ENCODE assay signal across 8 mouse cellular contexts in genomic region chr2:26329402-26329801, GRCm38 (mm10). TPM values are rescaled to one million over a fixed set of nuclear protein-coding genes. Genes with fewer than 3 reads are reported as not detected.
DNase-seq lines count a peak whose midpoint lies in the region; ATAC-seq and TF ChIP-seq lines count a peak whose summit lies in the region.

No protein-coding gene starts in this region.

- H3K4me1 ChIP-seq in cerebellum, adult 2 months (ENCODE audit: control insufficient read depth, insufficient read depth, low read length), result peaks cover 16% of the 10 kb centered on the region
- peaks cover 83% of the 10 kb centered on the region for H3K4me1 ChIP-seq in megakaryocyte, embryonic 14.5 days
- H3K4me1 ChIP-seq in heart, postnatal 0 days (ENCODE audit: control insufficient read depth, insufficient read depth), result peaks cover 15% of the 10 kb centered on the region; the same call in 1 of the 2 replicates
- no peaks in the 10 kb centered on the region for H3K4me1 ChIP-seq in midbrain, embryonic 16.5 days (ENCODE audit: control insufficient read depth, insufficient read depth, low read length)

- no peaks in the 10 kb centered on the region for H3K9me3 ChIP-seq in megakaryocyte, embryonic 14.5 days
- H3K9me3 ChIP-seq in heart, postnatal 0 days (replicated peaks; ENCODE audit: control insufficient read depth, low read length), result no peaks in the 10 kb centered on the region
- no peaks in the 10 kb centered on the region for H3K9me3 ChIP-seq in midbrain, embryonic 16.5 days (replicated peaks; ENCODE audit: control insufficient read depth, low read length, poor library complexity, severe bottlenecking)

- TF ChIP-seq CTCF in cerebellum, adult 2 months (IDR thresholded peaks at IDR 0.05; ENCODE audit: borderline replicate concordance, insufficient read depth, low read depth, low read length), result no peak
- TF ChIP-seq CTCF in heart, postnatal 0 days (IDR thresholded peaks at IDR 0.05; ENCODE audit: low read depth), result no peak

- no peak overlapping the region for H3K4me3 ChIP-seq in cerebellum, adult 2 months (replicated peaks; ENCODE audit: insufficient read depth, low read depth, low read length)
- H3K4me3 ChIP-seq in megakaryocyte, embryonic 14.5 days (replicated peaks), result peak overlapping the region; percentile 59
- H3K4me3 ChIP-seq in heart, postnatal 0 days (ENCODE audit: low read depth, low read length), result no peak overlapping the region
- H3K4me3 ChIP-seq in midbrain, embryonic 16.5 days (ENCODE audit: low read depth, low read length), result no peak overlapping the region

- peaks cover 40% of the 10 kb centered on the region for H3K36me3 ChIP-seq in megakaryocyte, embryonic 14.5 days (replicated peaks; ENCODE audit: low read length)
- H3K36me3 ChIP-seq in heart, postnatal 0 days (replicated peaks; ENCODE audit: control insufficient read depth, insufficient read depth, low read length), result peaks cover 24% of the 10 kb centered on the region
- peaks cover 42% of the 10 kb centered on the region for H3K36me3 ChIP-seq in midbrain, embryonic 16.5 days (ENCODE audit: control insufficient read depth, insufficient read depth, low read length)

- 35% methylated on average over 8 of the region's 8 CpGs for WGBS in cerebellum, adult 2 months
- 35% methylated on average over 8 of the region's 8 CpGs for WGBS in heart, postnatal 0 days
- 43% methylated on average over 8 of the region's 8 CpGs for WGBS in midbrain, embryonic 16.5 days

- TF ChIP-seq POLR2A in cerebellum, adult 2 months (IDR thresholded peaks at IDR 0.05; ENCODE audit: borderline replicate concordance, insufficient read depth, low read length), result no peak

- H3K27me3 ChIP-seq in cerebellum, adult 2 months (ENCODE audit: control insufficient read depth, insufficient read depth, low read length), result no peaks in the 10 kb centered on the region
- no peaks in the 10 kb centered on the region for H3K27me3 ChIP-seq in megakaryocyte, embryonic 14.5 days (replicated peaks)
- H3K27me3 ChIP-seq in heart, postnatal 0 days (ENCODE audit: control insufficient read depth, insufficient read depth, low read length), result no peaks in the 10 kb centered on the region
- no peaks in the 10 kb centered on the region for H3K27me3 ChIP-seq in midbrain, embryonic 16.5 days (ENCODE audit: control insufficient read depth, insufficient read depth, low read depth, low read length)

- no peak for ATAC-seq in megakaryocyte, adult 5-6 weeks (ENCODE audit: poor library complexity, severe bottlenecking)
- peak; percentile 90 for ATAC-seq in heart, postnatal 0 days (ENCODE audit: insufficient read depth, low read depth)
- peak; percentile 51 for ATAC-seq in midbrain, embryonic 16.5 days

- peak in 1 of 2 experiments; percentile 68 for DNase-seq in cerebellum, adult 2 months
- DNase-seq in cerebellum, adult 9-10 months, result no peak
- peak; percentile 93 for DNase-seq in heart, postnatal 0 days (ENCODE audit: low spot score)
- no peak for DNase-seq in kidney, adult 8-10 months
- no peak for DNase-seq in urinary bladder, postnatal 36 days (ENCODE audit: low spot score in 2 of 2)

- TF ChIP-seq EP300 in heart, postnatal 0 days (IDR thresholded peaks at IDR 0.05; ENCODE audit: low read depth), result 0 out of 2 replicates have a peak, but pooled peaks have one; percentile 41

- no peak overlapping the region for H3K4me2 ChIP-seq in heart, postnatal 0 days (ENCODE audit: low read depth, low read length)
- H3K4me2 ChIP-seq in midbrain, embryonic 16.5 days (ENCODE audit: low read length), result no peak overlapping the region

- H3K9ac ChIP-seq in heart, postnatal 0 days (replicated peaks; ENCODE audit: low read depth, low read length), result no peak overlapping the region
- H3K9ac ChIP-seq in midbrain, embryonic 16.5 days (ENCODE audit: low read depth, low read length), result no peak overlapping the region

- H3K27ac ChIP-seq in cerebellum, adult 2 months (ENCODE audit: insufficient read depth, low read length), result peak overlapping the region; percentile 83
- H3K27ac ChIP-seq in heart, postnatal 0 days (ENCODE audit: low read depth), result peak overlapping the region; percentile 92
- peak overlapping the region; percentile 36 for H3K27ac ChIP-seq in midbrain, embryonic 16.5 days (ENCODE audit: low read length)

RNA-seq across cellular contexts. Expression of gene Gpsm1, which starts 14.1 kb away (rescaled TPM):
- 126 and 137 TPM in 2 replicates for polyA plus RNA-seq in cerebellum, adult 2 months (2012; rRNA removed)
- polyA plus RNA-seq in megakaryocyte, embryonic 14.5 days (2012; ENCODE audit: insufficient read depth, low replicate concordance), result 39.8 and 114 TPM in 2 replicates
- 1.9 and 2.4 TPM in 2 replicates for total RNA-seq in megakaryocyte, adult 5-6 weeks (2015)
- total RNA-seq in megakaryocyte, adult 5-6 weeks (2017), result 2.2 and 4.0 TPM in 2 replicates
- 577 and 610 TPM in 2 replicates for total RNA-seq in heart, postnatal 0 days (2014; rRNA removed; ENCODE audit: low replicate concordance)
- polyA plus RNA-seq in heart, postnatal 0 days (2015; fragmentation: Nextera tagmentation; extraction: Ambion mirVana), result 146 and 148 TPM in 2 replicates
- polyA plus RNA-seq in midbrain, embryonic 16.5 days (2015; fragmentation: Nextera tagmentation; extraction: Ambion mirVana), result 182 and 188 TPM in 2 replicates

RNA-seq across cellular contexts. Expression of gene Dnlz, which starts 22.5 kb away (rescaled TPM):
- polyA plus RNA-seq in cerebellum, adult 2 months (2012; rRNA removed), result 32.6 and 34.9 TPM in 2 replicates
- 34.4 and 35.3 TPM in 2 replicates for polyA plus RNA-seq in megakaryocyte, embryonic 14.5 days (2012; ENCODE audit: insufficient read depth, low replicate concordance)
- total RNA-seq in megakaryocyte, adult 5-6 weeks (2015), result 4.4 and 5.8 TPM in 2 replicates
- total RNA-seq in megakaryocyte, adult 5-6 weeks (2017), result 5.1 TPM in 2 replicates
- 20.2 and 23.0 TPM in 2 replicates for total RNA-seq in heart, postnatal 0 days (2014; rRNA removed; ENCODE audit: low replicate concordance)
- polyA plus RNA-seq in heart, postnatal 0 days (2015; fragmentation: Nextera tagmentation; extraction: Ambion mirVana), result 17.0 and 18.6 TPM in 2 replicates
- 24.7 and 27.2 TPM in 2 replicates for polyA plus RNA-seq in midbrain, embryonic 16.5 days (2015; fragmentation: Nextera tagmentation; extraction: Ambion mirVana)

RNA-seq across cellular contexts. Expression of gene Card9, which starts 31.3 kb away (rescaled TPM):
- polyA plus RNA-seq in cerebellum, adult 2 months (2012; rRNA removed), result 5.7 and 6.2 TPM in 2 replicates
- 29.8 and 81.2 TPM in 2 replicates for polyA plus RNA-seq in megakaryocyte, embryonic 14.5 days (2012; ENCODE audit: insufficient read depth, low replicate concordance)
- total RNA-seq in megakaryocyte, adult 5-6 weeks (2015), result 42.6 and 45.3 TPM in 2 replicates
- 141 and 169 TPM in 2 replicates for total RNA-seq in megakaryocyte, adult 5-6 weeks (2017)
- 1.5 TPM in 1 of 2 replicates, not detected in the other for total RNA-seq in heart, postnatal 0 days (2014; rRNA removed; ENCODE audit: low replicate concordance)
- 0.18 and 0.31 TPM in 2 replicates for polyA plus RNA-seq in heart, postnatal 0 days (2015; fragmentation: Nextera tagmentation; extraction: Ambion mirVana)
- 1.0 and 2.7 TPM in 2 replicates for polyA plus RNA-seq in midbrain, embryonic 16.5 days (2015; fragmentation: Nextera tagmentation; extraction: Ambion mirVana)

RNA-seq across cellular contexts. Expression of gene Ccdc187, which starts 35.0 kb away (rescaled TPM):
- polyA plus RNA-seq in cerebellum, adult 2 months (2012; rRNA removed), result 2.7 and 3.0 TPM in 2 replicates
- not detected in 2 replicates for polyA plus RNA-seq in megakaryocyte, embryonic 14.5 days (2012; ENCODE audit: insufficient read depth, low replicate concordance)
- not detected in 2 replicates for total RNA-seq in megakaryocyte, adult 5-6 weeks (2015)
- not detected in 2 replicates for total RNA-seq in megakaryocyte, adult 5-6 weeks (2017)
- total RNA-seq in heart, postnatal 0 days (2014; rRNA removed; ENCODE audit: low replicate concordance), result 0.61 and 0.97 TPM in 2 replicates
- 0.04 TPM in 2 replicates for polyA plus RNA-seq in heart, postnatal 0 days (2015; fragmentation: Nextera tagmentation; extraction: Ambion mirVana)
- polyA plus RNA-seq in midbrain, embryonic 16.5 days (2015; fragmentation: Nextera tagmentation; extraction: Ambion mirVana), result 0.21 and 0.29 TPM in 2 replicates

RNA-seq across cellular contexts. Expression of gene Snapc4, which starts 51.1 kb away (rescaled TPM):
- 59.2 and 63.9 TPM in 2 replicates for polyA plus RNA-seq in cerebellum, adult 2 months (2012; rRNA removed)
- polyA plus RNA-seq in megakaryocyte, embryonic 14.5 days (2012; ENCODE audit: insufficient read depth, low replicate concordance), result 15.8 and 18.0 TPM in 2 replicates
- 6.1 and 10.7 TPM in 2 replicates for total RNA-seq in megakaryocyte, adult 5-6 weeks (2015)
- total RNA-seq in megakaryocyte, adult 5-6 weeks (2017), result 12.2 and 13.3 TPM in 2 replicates
- total RNA-seq in heart, postnatal 0 days (2014; rRNA removed; ENCODE audit: low replicate concordance), result 9.6 and 24.1 TPM in 2 replicates
- 7.8 and 8.1 TPM in 2 replicates for polyA plus RNA-seq in heart, postnatal 0 days (2015; fragmentation: Nextera tagmentation; extraction: Ambion mirVana)
- polyA plus RNA-seq in midbrain, embryonic 16.5 days (2015; fragmentation: Nextera tagmentation; extraction: Ambion mirVana), result 34.8 and 37.9 TPM in 2 replicates

Comparison
In these comparisons a context has a peak if more than half of its experiments do, and no peak if none do; other contexts are left out.
1. H3K27ac ChIP-seq: peak in every context shown above with its lines; median percentile 92 in heart, postnatal 0 days; 83 in cerebellum, adult 2 months; 36 in midbrain, embryonic 16.5 days.